Mouse (Mus musculus): ENCODE measurements at regions not wholly inside any gene's neighbourhood (a gene's known extent, or its start where the extent isn't known, plus 50 kb on each side); places are given as distances from the start of the nearest gene placed in this dataset.

DNA sequence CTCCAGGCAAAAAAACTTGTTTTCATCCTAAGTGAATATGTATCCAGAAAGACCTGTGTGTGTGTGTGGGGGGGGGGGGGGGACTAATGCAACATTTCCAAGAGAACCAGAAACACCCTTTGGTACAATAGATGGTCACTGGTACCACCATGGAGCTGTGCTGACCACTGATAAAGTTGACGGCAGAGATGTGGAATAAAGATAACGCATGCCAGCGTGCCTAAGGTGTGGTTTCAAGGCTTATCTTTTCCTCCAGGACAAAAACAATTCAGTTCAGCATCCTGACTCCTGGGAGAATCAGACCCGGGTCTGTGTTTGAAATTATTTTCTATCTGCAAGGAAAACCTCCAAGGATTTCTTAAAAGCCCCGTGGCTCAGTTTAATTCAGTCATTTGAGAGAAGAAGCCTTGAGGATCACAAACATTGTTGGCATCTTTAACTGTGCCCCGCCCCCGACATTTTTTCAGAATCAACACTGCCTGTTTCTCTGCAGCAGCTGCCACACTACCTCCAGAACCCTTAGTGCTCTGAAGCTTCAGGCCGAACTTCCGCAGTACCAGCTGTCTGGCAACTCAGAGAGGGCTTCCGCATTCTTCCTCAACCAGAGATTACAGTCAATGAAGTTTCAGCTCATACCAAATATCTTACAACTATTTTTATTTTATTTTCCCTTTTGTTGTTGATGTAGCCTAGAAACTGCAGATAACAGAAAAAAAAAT is 118.5 kb upstream of the Gm10306 start:
- Histone ChIP-seq H3K27ac (replicated peaks; ENCODE audit: low read depth, low read length) (no peak overlapping the region), H3K27me3 (ENCODE audit: control insufficient read depth, insufficient read depth, low read length) (no peaks in the 10 kb centered on the region), H3K36me3 (ENCODE audit: control insufficient read depth, insufficient read depth, low read length) (no peaks in the 10 kb centered on the region), H3K9ac (ENCODE audit: low read length) (no peak overlapping the region), H3K4me3 (ENCODE audit: low read depth, low read length) (no peak overlapping the region), H3K4me1 (ENCODE audit: control insufficient read depth, insufficient read depth, low read length) (no peaks in the 10 kb centered on the region), H3K9me3 (ENCODE audit: control insufficient read depth, low read length) (no peaks in the 10 kb centered on the region), H3K4me2 (ENCODE audit: low read depth, severe bottlenecking) (no peak overlapping the region)
- ATAC-seq (ENCODE audit: insufficient number of reproducible peaks, low FRiP score, low TSS enrichment, low read depth) = no peak
- no peak for DNase-seq (ENCODE audit: low spot score)
- WGBS = 75% methylated on average over 10 of the region's 10 CpGs

DNA sequence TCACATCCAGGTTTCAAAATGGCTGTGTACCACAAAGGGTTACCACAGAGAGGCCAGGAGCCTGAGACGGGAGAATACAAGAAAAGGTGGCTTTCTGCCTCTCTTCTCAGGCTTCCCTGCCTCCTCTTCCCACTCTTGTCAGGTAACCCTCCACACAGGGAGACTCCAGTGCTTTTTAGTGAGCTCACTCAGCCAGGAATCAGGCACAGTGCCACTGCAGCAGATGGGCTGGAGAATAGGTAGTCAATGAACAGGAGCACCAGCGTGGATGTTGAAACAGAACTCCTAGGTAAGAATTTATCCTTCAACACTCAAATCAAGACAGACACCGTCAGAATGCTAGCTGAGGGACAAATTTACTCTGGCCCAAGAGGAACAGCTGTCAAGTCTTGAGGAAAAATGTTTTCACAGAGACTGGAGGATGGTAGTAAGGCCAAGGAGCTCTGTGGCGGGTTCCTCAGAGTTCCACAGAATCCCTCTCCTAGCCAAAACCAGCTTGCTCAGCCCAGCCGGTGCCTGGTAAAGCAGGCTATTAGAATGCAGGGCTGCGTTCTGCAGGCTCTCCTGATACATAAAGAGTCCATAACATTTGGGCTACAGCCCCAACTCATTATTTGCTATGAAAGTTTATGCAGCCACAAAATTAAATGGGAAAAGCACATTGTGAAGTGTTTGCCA is 117.0 kb upstream of the Gm10306 start:
- Histone ChIP-seq H3K4me1 (ENCODE audit: control insufficient read depth, insufficient read depth, low read length) (no peaks in the 10 kb centered on the region), H3K4me3 (ENCODE audit: low read depth, low read length) (no peak overlapping the region), H3K27ac (replicated peaks; ENCODE audit: low read depth, low read length) (no peak overlapping the region), H3K9me3 (ENCODE audit: control insufficient read depth, low read length) (no peaks in the 10 kb centered on the region), H3K4me2 (ENCODE audit: low read depth, severe bottlenecking) (no peak overlapping the region), H3K27me3 (ENCODE audit: control insufficient read depth, insufficient read depth, low read length) (no peaks in the 10 kb centered on the region), H3K9ac (ENCODE audit: low read length) (no peak overlapping the region), H3K36me3 (ENCODE audit: control insufficient read depth, insufficient read depth, low read length) (no peaks in the 10 kb centered on the region)
- ATAC-seq (ENCODE audit: insufficient number of reproducible peaks, low FRiP score, low TSS enrichment, low read depth) = no peak
- no peak for DNase-seq (ENCODE audit: low spot score)
- 80% methylated on average over 6 of the region's 6 CpGs for WGBS

DNA sequence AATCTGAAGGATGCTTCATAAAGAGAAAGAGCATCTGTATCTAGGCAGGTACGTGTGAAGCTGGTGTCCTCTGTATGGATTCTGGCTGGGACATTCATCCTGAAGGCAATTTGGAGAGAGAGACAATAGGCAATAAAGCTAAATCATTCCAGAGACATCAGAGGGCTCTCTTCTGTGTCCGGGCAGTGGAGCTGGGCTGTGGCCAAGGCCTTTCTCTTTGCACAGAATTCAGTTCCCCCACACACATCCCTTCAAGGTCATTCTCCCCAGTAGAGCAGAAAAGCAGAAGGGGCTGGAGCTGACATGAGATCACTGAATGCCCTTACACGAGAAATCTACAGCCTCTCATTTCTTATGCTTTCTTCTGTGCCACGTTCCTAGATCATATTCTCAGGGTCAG is 109.7 kb upstream of the Gm10306 start:
- Histone ChIP-seq H3K27me3 (ENCODE audit: control insufficient read depth, insufficient read depth, low read length) (no peaks in the 10 kb centered on the region), H3K9me3 (ENCODE audit: control insufficient read depth, low read length) (no peaks in the 10 kb centered on the region), H3K27ac (replicated peaks; ENCODE audit: low read depth, low read length) (no peak overlapping the region), H3K9ac (ENCODE audit: low read length) (no peak overlapping the region), H3K4me3 (ENCODE audit: low read depth, low read length) (no peak overlapping the region), H3K4me1 (ENCODE audit: control insufficient read depth, insufficient read depth, low read length) (no peaks in the 10 kb centered on the region), H3K4me2 (ENCODE audit: low read depth, severe bottlenecking) (no peak overlapping the region), H3K36me3 (ENCODE audit: control insufficient read depth, insufficient read depth, low read length) (no peaks in the 10 kb centered on the region)
- DNase-seq (ENCODE audit: low spot score) (no peak), ATAC-seq (ENCODE audit: insufficient number of reproducible peaks, low FRiP score, low TSS enrichment, low read depth) (no peak)
- WGBS = 78% methylated on average over 4 of the region's 4 CpGs

Measured in limb, embryonic 11.5 days (tissue).